Mouse (Mus musculus) right cerebral cortex, postnatal 4 days (tissue): Measurements from ENCODE around the gene Farsa.
A peak's percentile ranks its signal among the peaks of the same experiment; 100 is the strongest.
"Not testable (repeated sequence)": the region's sequence is repeated elsewhere in the genome, so short reads cannot be mapped to it uniquely, and the experiment has no call there.

Experiments
- DNase-seq: peaks from one replicate; pipeline ENCODE4 v3.0.0-alpha.2; 2022

Farsa gene

DNA sequence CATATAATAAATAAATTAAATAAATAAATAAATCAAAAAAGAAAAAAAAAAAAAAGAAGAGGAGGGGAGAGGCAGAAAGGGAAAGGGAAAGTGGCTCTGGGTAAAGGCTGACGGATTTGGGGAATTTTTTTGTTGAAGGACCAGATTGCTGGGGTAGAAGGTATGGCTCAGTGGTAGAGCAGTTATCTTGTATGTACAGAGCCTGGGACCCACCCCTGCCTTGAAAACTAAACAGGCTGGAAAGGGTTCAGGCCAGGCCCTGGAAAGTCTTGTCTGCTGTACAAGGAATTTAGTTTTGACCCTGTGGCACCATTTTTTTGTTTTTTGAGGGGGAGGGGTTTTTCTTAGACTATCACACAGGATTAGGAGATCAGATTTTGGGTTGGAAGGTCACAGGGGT lies 22.1 kb downstream of the Farsa start:
- DNase-seq: no peak

DNA sequence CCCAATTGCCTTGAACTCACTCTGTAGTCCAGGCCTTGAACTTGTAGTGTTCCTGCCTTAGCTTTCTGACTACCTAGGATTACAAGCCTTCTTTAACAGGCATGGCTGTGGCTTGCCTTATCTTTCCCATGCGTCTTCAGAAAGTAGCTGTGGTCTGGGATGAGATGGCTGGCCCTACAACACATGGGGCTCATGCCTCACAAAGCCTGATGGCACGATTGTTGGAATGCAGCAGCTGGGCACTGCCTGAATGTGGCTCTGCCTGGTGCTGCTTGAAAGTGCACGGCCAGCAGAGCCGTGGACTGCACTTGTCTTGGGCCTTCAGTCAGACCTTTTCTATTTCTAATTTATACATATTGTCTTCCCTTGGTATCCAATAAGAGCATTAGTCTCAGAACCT lies 27.9 kb downstream of the Farsa start:
- DNase-seq: no peak

DNA sequence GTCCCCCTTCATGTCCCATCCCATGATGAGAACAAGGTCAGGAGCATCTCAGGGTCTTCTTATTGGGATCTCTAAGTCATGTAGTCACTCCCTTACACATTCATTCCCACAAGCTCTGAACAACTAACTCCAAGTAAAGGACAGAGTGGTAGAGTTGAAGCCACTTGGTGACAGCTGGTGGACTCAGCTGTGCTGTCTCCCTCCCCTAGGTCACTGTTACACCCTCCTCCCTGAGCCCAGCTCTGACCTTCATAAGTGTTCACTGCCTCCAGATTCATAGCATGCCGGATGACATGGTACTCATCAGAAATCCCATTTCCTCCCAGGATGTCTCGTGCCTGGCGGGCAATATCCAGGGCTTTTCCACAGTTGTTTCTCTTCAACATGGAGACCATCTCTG lies 31.5 kb downstream of the Farsa start:
- no peak for DNase-seq

- DNase-seq: no peak
Observed at GRCm38 (mm10) chr8:84889141-84889540, 32.4 kb downstream of the Farsa start.

GRCm38 (mm10) chr8:84892993-84893708 lies 36.4 kb downstream of the Farsa start:
- DNase-seq: no peak

DNA sequence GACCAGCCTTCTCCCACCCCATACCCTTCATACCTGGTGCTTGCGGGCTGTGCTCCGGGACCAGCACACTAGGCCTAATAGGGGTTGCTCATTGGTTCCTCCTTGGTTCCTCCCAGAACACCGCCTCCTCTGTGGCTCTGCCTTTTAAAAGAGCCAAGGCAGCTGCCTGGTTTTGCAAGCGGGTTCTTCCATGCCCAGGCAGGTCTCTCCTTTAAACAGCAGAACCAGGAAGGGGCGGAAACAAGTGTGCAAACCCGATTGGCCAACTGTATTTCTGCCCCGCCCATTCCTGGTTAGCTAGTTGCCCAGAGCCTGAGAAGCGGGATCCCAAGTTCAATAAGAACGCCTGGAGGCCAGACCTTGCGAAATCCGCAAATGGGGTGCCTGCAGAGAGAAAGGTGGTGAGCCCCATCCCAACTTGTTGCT lies 36.9 kb downstream of the Farsa start, which contains the start of gene Gcdh:
Gene Gcdh (minus strand): TSS at position 213 of the 426 bp plus-strand sequence.
- DNase-seq: peak; percentile 72

GRCm38 (mm10) chr8:84895963-84896362 lies 39.2 kb downstream of the Farsa start:
- no peak for DNase-seq

DNA sequence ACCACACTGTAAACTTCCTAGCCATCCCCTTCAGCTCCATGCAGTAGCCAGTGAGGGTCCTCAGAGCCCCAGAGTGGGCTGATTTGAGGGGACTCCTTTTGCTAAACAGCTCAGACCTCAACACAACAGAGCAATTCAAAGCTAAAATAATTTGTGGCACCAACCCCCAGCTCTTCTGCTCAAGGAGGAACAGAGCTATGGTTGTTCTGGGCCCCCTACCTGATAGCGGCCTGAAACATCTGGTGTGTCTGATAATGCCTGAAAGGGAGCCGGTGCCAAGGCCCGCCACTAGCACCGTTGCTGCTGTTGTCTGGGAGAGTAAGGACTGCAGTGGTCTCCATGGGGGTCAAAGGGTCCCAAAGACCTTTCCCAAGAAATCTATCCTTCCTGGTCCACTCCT lies 44.3 kb downstream of the Farsa start:
- DNase-seq: no peak

GRCm38 (mm10) chr8:84901752-84902151 lies 45.0 kb downstream of the Farsa start, which contains the start of gene Klf1:
Gene Klf1 (plus strand): TSS chr8:84901928.
- DNase-seq: no peak

- no peak for DNase-seq
Observed at GRCm38 (mm10) chr8:84902367-84902919, 45.7 kb downstream of the Farsa start.

- DNase-seq: peak; percentile 92
Observed at GRCm38 (mm10) chr8:84902920-84903661, 46.3 kb downstream of the Farsa start.

DNA sequence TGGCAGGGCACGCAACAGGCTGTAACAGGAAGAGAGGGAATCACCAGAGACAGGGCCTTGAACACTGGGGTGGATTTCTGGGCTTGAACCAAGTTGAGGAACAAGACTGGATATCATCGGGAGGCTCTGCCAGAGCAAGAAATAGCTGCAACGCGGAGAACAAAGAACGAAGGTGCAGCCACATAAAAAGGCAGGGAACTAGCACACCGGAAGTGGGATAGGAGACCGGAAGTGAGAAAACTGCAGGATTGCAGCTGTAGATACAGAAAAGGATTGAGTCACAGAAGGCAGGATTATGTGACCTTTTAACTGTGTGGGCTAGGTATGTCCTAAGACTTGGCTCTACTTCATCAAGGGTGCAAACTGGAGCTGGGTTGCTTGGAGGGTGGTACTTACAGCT lies 47.6 kb downstream of the Farsa start:
- no peak for DNase-seq

DNA sequence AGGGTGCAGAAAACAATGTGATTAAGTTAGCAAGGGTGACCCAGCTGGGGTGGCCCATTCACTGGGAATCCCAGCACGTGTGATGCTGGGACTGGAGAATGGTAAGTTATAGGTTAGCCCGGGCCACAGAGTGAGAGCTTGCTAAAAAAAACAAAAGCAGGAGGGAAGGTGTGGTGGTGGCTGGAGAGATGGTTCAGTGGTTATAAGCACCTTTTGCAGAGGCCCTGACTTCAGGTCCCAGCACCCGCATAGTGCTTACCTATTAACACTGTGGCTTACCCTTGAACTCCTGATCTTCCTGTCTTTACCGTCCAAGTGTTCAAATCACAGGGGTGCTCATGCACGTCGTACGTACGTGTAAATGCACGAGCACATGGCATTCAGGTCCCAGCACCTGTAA lies 50.2 kb downstream of the Farsa start:
- DNase-seq: no peak

GRCm38 (mm10) chr8:84907493-84907892 lies 50.7 kb downstream of the Farsa start:
- no peak for DNase-seq

DNA sequence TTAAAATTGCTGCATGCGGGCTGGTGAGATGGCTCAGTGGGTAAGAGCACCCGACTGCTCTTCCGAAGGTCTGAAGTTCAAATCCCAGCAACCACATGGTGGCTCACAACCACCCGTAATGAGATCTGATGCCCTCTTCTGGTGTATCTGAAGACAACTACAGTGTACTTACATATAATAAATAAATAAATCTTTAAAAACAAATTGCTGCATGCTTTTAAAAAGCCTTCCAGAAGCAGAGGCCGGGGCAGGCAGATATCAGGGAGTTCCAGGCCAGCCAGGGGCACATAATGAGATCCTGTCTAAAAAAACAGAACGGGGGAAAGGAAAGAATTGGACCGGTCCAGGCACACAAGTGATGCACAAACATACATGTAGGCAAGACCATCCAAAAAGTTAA lies 51.2 kb downstream of the Farsa start:
- not testable (repeated sequence) for DNase-seq

- peak; percentile 71 for DNase-seq
Observed at GRCm38 (mm10) chr8:84908421-84909161, 51.8 kb downstream of the Farsa start, which contains the start of gene Dnase2a. Gene Dnase2a (plus strand): TSS chr8:84908560.

DNA sequence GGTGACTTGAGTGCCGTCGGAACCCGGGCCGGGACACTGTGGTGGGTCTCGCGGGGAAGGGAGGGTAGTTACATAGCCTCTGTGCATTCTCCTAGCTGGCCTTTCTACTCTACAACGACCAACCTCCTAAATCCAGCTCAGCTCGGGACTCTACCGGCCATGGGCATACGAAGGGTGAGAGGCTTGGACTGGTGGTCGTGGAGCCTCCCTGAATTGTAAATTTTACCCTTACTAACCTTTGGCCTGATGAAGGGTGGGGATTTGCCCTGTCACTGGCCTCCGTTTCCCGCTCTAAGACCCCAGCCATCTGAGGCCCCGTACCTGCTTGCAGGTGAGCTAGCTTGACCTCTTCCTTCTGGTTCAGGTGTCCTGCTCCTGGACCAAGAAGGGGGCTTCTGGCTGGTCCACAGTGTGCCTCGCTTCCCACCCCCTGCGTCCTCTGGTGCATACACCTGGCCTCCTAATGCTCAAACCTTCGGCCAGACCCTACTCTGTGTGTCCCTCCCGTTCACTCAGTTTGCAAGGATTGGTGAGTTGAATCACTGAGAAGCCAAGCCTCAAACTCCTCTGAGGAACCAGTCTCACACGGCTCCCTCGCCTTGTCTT lies 52.5 kb downstream of the Farsa start:
- DNase-seq: no peak

GRCm38 (mm10) chr8:84909949-84910348 lies 53.2 kb downstream of the Farsa start:
- no peak for DNase-seq

DNA sequence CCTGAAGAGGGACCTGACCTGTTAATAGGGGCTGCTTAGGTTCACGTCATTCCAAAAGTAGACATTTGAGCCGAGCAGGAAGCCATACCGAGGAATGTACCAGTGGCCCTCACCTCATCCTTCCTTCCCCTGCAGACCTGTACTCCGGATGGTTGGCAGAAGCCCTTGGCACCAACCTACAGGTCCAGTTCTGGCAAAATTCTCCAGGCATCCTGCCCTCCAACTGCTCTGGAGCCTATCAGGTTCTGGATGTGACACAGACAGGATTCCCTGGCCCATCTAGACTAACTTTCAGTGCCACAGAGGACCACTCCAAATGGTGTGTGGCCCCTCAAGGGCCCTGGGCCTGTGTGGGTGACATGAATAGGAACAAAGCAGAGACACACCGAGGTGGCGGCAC lies 53.8 kb downstream of the Farsa start:
- no peak for DNase-seq

DNA sequence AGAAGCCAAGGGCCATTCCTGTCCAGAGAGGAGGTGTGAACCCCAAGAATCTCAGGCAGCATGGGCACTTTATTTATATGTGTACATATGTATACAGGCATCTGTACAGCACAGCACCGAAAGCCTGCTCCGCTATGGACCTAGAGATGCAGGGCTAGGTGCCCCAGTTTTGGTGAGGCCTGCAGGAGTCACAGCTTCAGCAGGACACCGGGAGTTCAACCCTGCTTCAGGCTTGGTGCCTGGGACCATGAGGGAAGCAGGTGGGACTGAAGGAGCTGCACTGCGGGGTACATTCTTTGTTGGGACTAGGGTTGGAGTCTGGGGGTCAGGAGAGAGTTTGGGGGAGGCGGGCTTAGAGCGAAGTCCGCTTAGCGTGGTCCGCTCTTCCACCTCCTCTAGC lies 55.1 kb downstream of the Farsa start:
- DNase-seq: no peak

DNA sequence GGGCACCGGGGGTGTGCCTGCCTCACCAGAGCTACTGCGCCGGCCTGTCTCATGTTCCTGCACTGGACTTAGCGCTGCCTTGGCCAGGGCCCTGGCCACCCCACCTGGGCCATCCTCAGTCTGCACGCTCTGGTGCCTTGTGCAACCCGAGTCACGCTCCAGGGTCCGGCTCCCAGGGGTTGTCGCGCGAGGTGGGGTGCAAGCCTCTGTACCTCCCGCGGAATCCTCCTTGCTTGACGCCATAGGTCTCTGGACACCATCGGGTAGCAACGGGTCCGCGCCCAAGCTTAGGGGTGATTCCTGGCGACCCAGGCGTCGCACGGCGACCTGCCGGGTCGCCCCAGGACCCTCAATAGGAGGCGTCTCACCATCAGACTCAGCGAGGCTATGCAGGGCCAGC lies 55.6 kb downstream of the Farsa start:
- DNase-seq: no peak

GRCm38 (mm10) chr8:84912895-84913501 lies 56.2 kb downstream of the Farsa start:
- DNase-seq: no peak
